Mouse (Mus musculus): Measurements from ENCODE around the gene Stk32b. TPM values are rescaled to one million over a fixed set of nuclear protein-coding genes. Genes with fewer than 3 reads are reported as not detected.
A peak's percentile ranks its signal among the peaks of the same experiment; 100 is the strongest.

The Stk32b gene
- polyA plus RNA-seq, 1 experiment from 2014 or later = 0.48 TPM

DNA sequence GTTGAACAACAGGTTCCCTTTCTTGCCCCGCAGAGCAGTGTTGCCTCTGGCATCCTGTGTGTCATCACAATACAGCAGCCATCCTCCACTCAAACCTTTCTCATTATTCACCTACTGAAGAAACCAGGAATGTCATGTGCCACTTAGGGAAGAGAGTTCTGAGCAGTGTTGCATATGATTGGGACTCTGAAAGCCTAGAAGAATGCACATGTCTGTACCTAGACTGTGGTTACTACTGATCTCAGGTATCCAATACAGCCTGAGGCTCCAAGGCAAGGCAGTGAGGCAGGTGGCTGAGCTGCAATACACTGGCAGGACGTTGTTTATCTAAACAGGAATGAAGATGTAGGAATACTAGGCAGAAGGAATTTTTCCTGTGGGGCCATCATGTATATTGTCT, 204.5 kb downstream of the Stk32b start:
- no peaks in the 10 kb centered on the region for H3K4me1 ChIP-seq (ENCODE audit: control insufficient read depth, insufficient read depth, low read length)
- H3K9ac ChIP-seq (ENCODE audit: low read length) = no peak overlapping the region
- WGBS = 21% methylated on average over 2 of the region's 2 CpGs
- no peaks in the 10 kb centered on the region for H3K27me3 ChIP-seq (ENCODE audit: control insufficient read depth, insufficient read depth, low read length)
- H3K4me2 ChIP-seq (ENCODE audit: low read depth, low read length) = no peak overlapping the region
- no peak for ATAC-seq (ENCODE audit: insufficient read depth, low FRiP score)
- no peaks in the 10 kb centered on the region for H3K36me3 ChIP-seq (ENCODE audit: control insufficient read depth, insufficient read depth, low read length)
- no peak overlapping the region for H3K27ac ChIP-seq (ENCODE audit: low read length)
- H3K4me3 ChIP-seq (replicated peaks; ENCODE audit: low read length) = no peak overlapping the region
- no peaks in the 10 kb centered on the region for H3K9me3 ChIP-seq (replicated peaks; ENCODE audit: control insufficient read depth, low read length)

DNA sequence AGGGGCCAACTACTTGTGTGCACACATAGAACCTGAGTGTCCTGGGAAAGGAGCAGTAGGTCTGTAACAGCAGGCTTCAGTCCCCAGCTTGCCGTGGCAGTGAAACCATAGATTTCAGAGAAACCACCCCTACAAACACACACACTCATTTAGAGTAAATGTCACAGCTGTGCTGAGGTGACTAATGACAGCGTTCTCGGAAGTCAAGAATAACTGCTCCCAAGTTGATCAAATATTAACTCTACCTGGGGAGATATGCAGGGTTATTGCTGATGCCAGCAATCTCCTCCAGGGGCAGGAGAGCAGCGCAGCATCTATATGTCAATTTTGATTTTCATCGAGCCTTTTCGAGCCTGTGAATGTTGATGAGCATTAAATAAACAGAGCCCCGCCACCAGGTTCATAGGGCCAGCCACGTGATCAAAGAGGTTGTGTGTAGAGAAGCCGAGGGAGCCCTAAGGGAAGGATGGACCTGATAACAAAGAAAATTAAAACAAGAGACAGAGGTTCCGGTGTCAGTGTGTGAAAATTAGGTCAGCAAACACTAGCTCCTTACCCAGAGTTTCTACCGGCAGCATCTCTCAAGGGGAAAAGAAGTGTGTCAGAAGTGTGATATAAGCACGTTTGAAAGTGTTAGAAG, 210.0 kb downstream of the Stk32b start:
- no peaks in the 10 kb centered on the region for H3K4me1 ChIP-seq (ENCODE audit: control insufficient read depth, insufficient read depth, low read length)
- H3K27me3 ChIP-seq (ENCODE audit: control insufficient read depth, insufficient read depth, low read length) = no peaks in the 10 kb centered on the region
- H3K9ac ChIP-seq (ENCODE audit: low read length) = no peak overlapping the region
- no peaks in the 10 kb centered on the region for H3K36me3 ChIP-seq (ENCODE audit: control insufficient read depth, insufficient read depth, low read length)
- WGBS = 35% methylated on average over 12 of the region's 12 CpGs
- no peak overlapping the region for H3K4me3 ChIP-seq (replicated peaks; ENCODE audit: low read length)
- no peak overlapping the region for H3K4me2 ChIP-seq (ENCODE audit: low read depth, low read length)
- ATAC-seq (ENCODE audit: insufficient read depth, low FRiP score) = peak; percentile 88
- peak overlapping the region; percentile 7; the same call in 1 of the 2 replicates for H3K27ac ChIP-seq (ENCODE audit: low read length)
- no peaks in the 10 kb centered on the region for H3K9me3 ChIP-seq (replicated peaks; ENCODE audit: control insufficient read depth, low read length)

DNA sequence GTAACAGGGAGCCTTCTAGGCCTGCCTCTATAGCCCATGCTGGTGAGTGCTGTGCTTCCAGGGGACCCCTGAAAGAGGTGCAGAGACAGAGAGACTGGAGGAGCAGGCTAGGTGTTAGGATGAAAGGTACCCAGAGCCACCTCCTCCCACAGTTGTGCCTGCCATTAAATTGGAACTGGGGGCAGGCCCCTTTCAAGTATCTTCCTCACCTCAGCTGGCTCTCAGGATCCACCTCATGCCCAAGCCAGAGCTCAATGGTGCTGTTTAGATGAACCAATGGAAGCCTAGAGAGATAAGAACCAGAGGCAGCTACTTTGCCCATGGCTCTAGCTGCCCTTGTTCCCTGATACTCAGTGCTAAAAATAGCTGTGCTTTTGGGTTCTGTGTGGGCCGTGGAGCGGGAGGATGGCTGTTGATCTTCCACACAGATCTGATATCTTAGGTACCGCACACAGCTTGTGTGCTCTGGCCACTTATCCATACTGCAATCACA, 221.9 kb downstream of the Stk32b start:
- H3K4me2 ChIP-seq (ENCODE audit: low read depth, low read length) = no peak overlapping the region
- no peaks in the 10 kb centered on the region for H3K9me3 ChIP-seq (replicated peaks; ENCODE audit: control insufficient read depth, low read length)
- no peaks in the 10 kb centered on the region for H3K27me3 ChIP-seq (ENCODE audit: control insufficient read depth, insufficient read depth, low read length)
- H3K9ac ChIP-seq (ENCODE audit: low read length) = no peak overlapping the region
- no peaks in the 10 kb centered on the region for H3K36me3 ChIP-seq (ENCODE audit: control insufficient read depth, insufficient read depth, low read length)
- WGBS = 73% methylated on average over 3 of the region's 3 CpGs
- H3K27ac ChIP-seq (ENCODE audit: low read length) = no peak overlapping the region
- H3K4me3 ChIP-seq (replicated peaks; ENCODE audit: low read length) = no peak overlapping the region
- H3K4me1 ChIP-seq (ENCODE audit: control insufficient read depth, insufficient read depth, low read length) = no peaks in the 10 kb centered on the region
- no peak for ATAC-seq (ENCODE audit: insufficient read depth, low FRiP score)

DNA sequence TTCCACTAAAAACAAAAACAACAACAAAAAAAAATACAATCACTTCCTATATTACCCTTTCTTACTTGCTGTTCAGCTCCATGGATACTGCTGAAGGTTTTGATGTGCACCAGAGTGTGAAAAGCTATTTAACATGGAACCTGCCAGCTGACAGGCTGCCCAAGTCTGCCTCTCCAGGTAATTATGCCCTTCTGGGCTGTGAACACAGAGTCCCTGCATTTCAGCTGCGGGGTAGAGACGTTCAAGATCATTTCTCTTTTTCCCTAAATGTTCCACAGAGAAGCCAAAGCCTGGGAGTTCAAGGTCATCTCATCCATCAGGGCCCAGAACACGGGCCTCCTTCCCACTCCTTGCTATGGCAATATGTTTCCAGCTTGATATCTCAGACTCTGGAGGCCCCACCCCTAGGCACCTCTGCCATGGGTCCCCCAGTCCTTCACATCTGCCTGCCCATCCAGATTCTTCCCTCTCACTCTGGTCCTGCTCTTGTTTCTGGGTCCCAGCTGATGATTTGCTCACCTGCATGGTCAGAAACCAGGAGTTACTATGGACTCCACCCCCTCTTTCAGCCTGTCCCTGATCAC, 244.9 kb downstream of the Stk32b start:
- Histone ChIP-seq H3K36me3 (ENCODE audit: control insufficient read depth, insufficient read depth, low read length) (no peaks in the 10 kb centered on the region), H3K9ac (ENCODE audit: low read length) (no peak overlapping the region), H3K27ac (ENCODE audit: low read length) (no peak overlapping the region), H3K9me3 (replicated peaks; ENCODE audit: control insufficient read depth, low read length) (no peaks in the 10 kb centered on the region), H3K4me2 (ENCODE audit: low read depth, low read length) (no peak overlapping the region), H3K27me3 (ENCODE audit: control insufficient read depth, insufficient read depth, low read length) (no peaks in the 10 kb centered on the region), H3K4me1 (ENCODE audit: control insufficient read depth, insufficient read depth, low read length) (no peaks in the 10 kb centered on the region), H3K4me3 (replicated peaks; ENCODE audit: low read length) (no peak overlapping the region)
- WGBS = 60% methylated on average over 3 of the region's 3 CpGs
- no peak for ATAC-seq (ENCODE audit: insufficient read depth, low FRiP score)

DNA sequence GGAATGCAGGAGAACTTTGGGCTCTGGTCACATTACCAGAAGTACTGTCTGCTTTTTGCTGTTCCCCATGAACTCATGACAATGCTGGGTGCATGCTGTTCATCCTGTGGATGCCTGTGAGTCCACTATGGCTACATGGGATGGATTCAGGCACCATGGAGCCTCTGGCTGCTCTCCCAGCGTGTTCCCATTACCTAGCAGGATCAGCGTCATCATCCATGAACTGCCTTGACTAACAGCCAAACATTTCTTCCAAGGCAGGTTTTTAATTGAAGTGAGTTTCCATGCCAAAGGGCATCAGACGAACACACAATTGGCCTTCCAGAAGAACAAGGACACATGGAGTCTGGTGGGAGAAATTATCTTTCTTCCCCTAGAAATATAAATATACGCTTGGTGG, 245.4 kb downstream of the Stk32b start:
- 84% methylated on average over 4 of the region's 4 CpGs for WGBS
- no peak overlapping the region for H3K4me3 ChIP-seq (replicated peaks; ENCODE audit: low read length)
- H3K36me3 ChIP-seq (ENCODE audit: control insufficient read depth, insufficient read depth, low read length) = no peaks in the 10 kb centered on the region
- H3K9ac ChIP-seq (ENCODE audit: low read length) = no peak overlapping the region
- H3K4me2 ChIP-seq (ENCODE audit: low read depth, low read length) = no peak overlapping the region
- H3K4me1 ChIP-seq (ENCODE audit: control insufficient read depth, insufficient read depth, low read length) = no peaks in the 10 kb centered on the region
- no peaks in the 10 kb centered on the region for H3K9me3 ChIP-seq (replicated peaks; ENCODE audit: control insufficient read depth, low read length)
- no peaks in the 10 kb centered on the region for H3K27me3 ChIP-seq (ENCODE audit: control insufficient read depth, insufficient read depth, low read length)
- ATAC-seq (ENCODE audit: insufficient read depth, low FRiP score) = no peak
- H3K27ac ChIP-seq (ENCODE audit: low read length) = no peak overlapping the region

DNA sequence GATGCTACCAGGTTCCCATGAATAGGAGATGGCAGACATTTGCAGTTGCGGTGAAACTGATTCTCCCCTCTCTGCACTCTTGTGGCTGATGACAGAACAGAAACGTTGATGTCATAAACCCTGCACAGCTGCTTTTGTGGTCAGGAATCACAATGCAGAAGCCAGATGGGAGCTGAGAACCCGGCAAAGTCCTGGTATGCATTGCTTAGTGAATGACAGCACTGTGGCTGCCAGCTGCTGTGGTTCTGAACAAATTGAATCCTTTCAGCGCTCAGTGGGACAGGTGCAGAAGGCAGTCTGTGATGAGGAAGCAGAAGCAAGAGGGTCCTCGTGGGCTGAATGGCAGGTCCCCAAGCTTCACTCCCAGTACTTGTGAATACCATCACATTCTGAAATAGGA, 247.9 kb downstream of the Stk32b start:
- no peak for ATAC-seq (ENCODE audit: insufficient read depth, low FRiP score)
- H3K4me3 ChIP-seq (replicated peaks; ENCODE audit: low read length) = no peak overlapping the region
- H3K27me3 ChIP-seq (ENCODE audit: control insufficient read depth, insufficient read depth, low read length) = no peaks in the 10 kb centered on the region
- no peak overlapping the region for H3K27ac ChIP-seq (ENCODE audit: low read length)
- H3K4me1 ChIP-seq (ENCODE audit: control insufficient read depth, insufficient read depth, low read length) = no peaks in the 10 kb centered on the region
- 70% methylated on average over 5 of the region's 5 CpGs for WGBS
- H3K36me3 ChIP-seq (ENCODE audit: control insufficient read depth, insufficient read depth, low read length) = no peaks in the 10 kb centered on the region
- H3K9me3 ChIP-seq (replicated peaks; ENCODE audit: control insufficient read depth, low read length) = no peaks in the 10 kb centered on the region
- H3K4me2 ChIP-seq (ENCODE audit: low read depth, low read length) = no peak overlapping the region
- H3K9ac ChIP-seq (ENCODE audit: low read length) = no peak overlapping the region

DNA sequence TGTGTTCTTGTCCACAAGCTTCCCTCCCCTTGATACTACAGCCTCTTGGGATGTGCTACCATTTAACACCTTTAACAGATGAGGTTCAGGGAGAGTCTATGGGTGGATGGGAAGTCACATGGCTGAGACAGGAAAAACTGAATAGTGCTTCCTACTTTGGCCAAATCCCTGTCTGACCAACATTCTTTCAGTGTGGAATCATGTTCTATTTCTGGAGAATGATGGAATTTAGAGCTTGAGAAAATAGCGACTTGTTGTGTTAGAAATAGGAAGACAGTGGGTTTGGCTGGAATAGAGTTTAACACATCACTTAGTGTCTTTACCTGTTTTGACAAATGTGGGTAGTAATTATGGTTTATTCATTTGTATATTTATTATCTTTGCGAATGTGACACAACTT, 249.3 kb downstream of the Stk32b start:
- Histone ChIP-seq H3K4me1 (ENCODE audit: control insufficient read depth, insufficient read depth, low read length) (no peaks in the 10 kb centered on the region), H3K27ac (ENCODE audit: low read length) (no peak overlapping the region), H3K4me2 (ENCODE audit: low read depth, low read length) (no peak overlapping the region), H3K27me3 (ENCODE audit: control insufficient read depth, insufficient read depth, low read length) (no peaks in the 10 kb centered on the region), H3K9ac (ENCODE audit: low read length) (no peak overlapping the region), H3K4me3 (replicated peaks; ENCODE audit: low read length) (no peak overlapping the region), H3K9me3 (replicated peaks; ENCODE audit: control insufficient read depth, low read length) (no peaks in the 10 kb centered on the region), H3K36me3 (ENCODE audit: control insufficient read depth, insufficient read depth, low read length) (no peaks in the 10 kb centered on the region)
- WGBS = 70% methylated on average over 2 of the region's 2 CpGs
- ATAC-seq (ENCODE audit: insufficient read depth, low FRiP score) = no peak

DNA sequence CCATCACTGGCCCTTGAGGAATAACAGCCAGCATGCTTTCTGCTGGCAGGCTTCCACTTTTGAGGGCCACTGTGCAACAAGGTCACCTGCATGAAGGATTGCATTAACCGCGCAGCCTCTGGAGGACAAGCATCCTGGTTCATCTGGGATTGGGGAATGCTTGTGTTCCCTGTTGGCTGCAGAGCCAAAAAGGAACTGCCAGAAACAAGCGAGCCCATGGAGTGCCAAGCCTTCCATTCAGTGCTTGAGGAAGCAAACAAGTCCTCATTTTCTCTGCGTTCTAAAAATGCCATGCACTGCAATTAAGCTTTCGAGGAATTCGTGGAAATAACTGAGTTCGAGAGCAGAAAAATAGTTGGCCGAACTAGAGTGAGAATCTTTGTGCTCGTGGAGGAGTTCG, 251.5 kb downstream of the Stk32b start:
- H3K4me3 ChIP-seq (replicated peaks; ENCODE audit: low read length) = no peak overlapping the region
- 87% methylated on average over 10 of the region's 10 CpGs for WGBS
- no peaks in the 10 kb centered on the region for H3K27me3 ChIP-seq (ENCODE audit: control insufficient read depth, insufficient read depth, low read length)
- H3K36me3 ChIP-seq (ENCODE audit: control insufficient read depth, insufficient read depth, low read length) = no peaks in the 10 kb centered on the region
- H3K4me2 ChIP-seq (ENCODE audit: low read depth, low read length) = no peak overlapping the region
- H3K4me1 ChIP-seq (ENCODE audit: control insufficient read depth, insufficient read depth, low read length) = no peaks in the 10 kb centered on the region
- no peak for ATAC-seq (ENCODE audit: insufficient read depth, low FRiP score)
- no peak overlapping the region for H3K27ac ChIP-seq (ENCODE audit: low read length)
- H3K9ac ChIP-seq (ENCODE audit: low read length) = no peak overlapping the region
- no peaks in the 10 kb centered on the region for H3K9me3 ChIP-seq (replicated peaks; ENCODE audit: control insufficient read depth, low read length)

DNA sequence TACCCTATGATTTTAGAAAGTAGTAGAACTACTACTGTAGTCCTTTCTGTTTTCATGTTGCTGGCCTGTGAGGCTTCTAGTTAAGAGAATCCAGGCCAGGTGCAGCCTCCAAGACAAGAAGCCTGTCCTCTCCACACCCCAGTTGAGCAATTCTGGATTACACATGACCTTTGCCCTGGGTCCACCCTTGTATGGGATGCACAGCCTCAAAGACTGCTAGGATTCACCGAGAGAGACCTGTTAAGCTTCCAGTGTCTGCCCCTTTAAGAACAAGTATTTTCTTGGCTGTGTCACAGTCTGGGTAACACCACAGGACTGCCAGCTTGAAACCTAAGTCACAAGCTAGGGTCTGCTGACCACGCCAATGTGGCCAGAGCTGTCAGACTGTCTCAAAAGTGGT, 258.7 kb downstream of the Stk32b start:
- H3K27ac ChIP-seq (ENCODE audit: low read length) = no peak overlapping the region
- no peak overlapping the region for H3K4me2 ChIP-seq (ENCODE audit: low read depth, low read length)
- no peaks in the 10 kb centered on the region for H3K27me3 ChIP-seq (ENCODE audit: control insufficient read depth, insufficient read depth, low read length)
- no peaks in the 10 kb centered on the region for H3K36me3 ChIP-seq (ENCODE audit: control insufficient read depth, insufficient read depth, low read length)
- WGBS = 65% methylated on average over 2 of the region's 2 CpGs
- H3K4me1 ChIP-seq (ENCODE audit: control insufficient read depth, insufficient read depth, low read length) = no peaks in the 10 kb centered on the region
- H3K9ac ChIP-seq (ENCODE audit: low read length) = no peak overlapping the region
- H3K9me3 ChIP-seq (replicated peaks; ENCODE audit: control insufficient read depth, low read length) = no peaks in the 10 kb centered on the region
- H3K4me3 ChIP-seq (replicated peaks; ENCODE audit: low read length) = no peak overlapping the region
- ATAC-seq (ENCODE audit: insufficient read depth, low FRiP score) = no peak

Data from stomach, embryonic 16.5 days (tissue).